Mouse (Mus musculus) cerebellum, postnatal 25 days (tissue): ENCODE data around the gene Abcb1a.

ENCODE experiments used
- DNase-seq, 2 experiments: peaks; one replicate each; pipeline ENCODE4 v3.0.0; 2021; ENCODE audit warnings: mixed read lengths in 2 of 2

Gene Abcb1a

GRCm38 (mm10) chr5:8659911-8660737 lies at the start of gene Abcb1a:
Gene Abcb1a, plus strand, starts transcription at chr5:8660077.
- peak; percentile 17 to 33 for DNase-seq

GRCm38 (mm10) chr5:8622071-8622595 lies 37.7 kb upstream of the Abcb1a start:
- DNase-seq, result peak; percentile 76

GRCm38 (mm10) chr5:8622596-8623231 lies 37.2 kb upstream of the Abcb1a start, which contains the start of gene Rundc3b:
Gene Rundc3b, minus strand, starts transcription at chr5:8622952.
- peak; percentile 96 to 97 for DNase-seq

GRCm38 (mm10) chr5:8632901-8633300 lies 27.0 kb upstream of the Abcb1a start:
- no peak for DNase-seq

- DNase-seq, result no peak
These were observed 25.3 kb upstream of the Abcb1a start for GRCm38 (mm10) chr5:8634489-8634975.

- no peak for DNase-seq
These were observed 11.6 kb upstream of the Abcb1a start for GRCm38 (mm10) chr5:8648300-8648699.

GRCm38 (mm10) chr5:8648774-8649173 lies 11.1 kb upstream of the Abcb1a start:
- no peak for DNase-seq

- DNase-seq, result no peak
These were observed 7.8 kb upstream of the Abcb1a start for GRCm38 (mm10) chr5:8652085-8652484.

- DNase-seq, result no peak
These were observed 868 bp downstream of the Abcb1a start for GRCm38 (mm10) chr5:8660738-8661151.

GRCm38 (mm10) chr5:8664678-8665077 lies 4.8 kb downstream of the Abcb1a start:
- DNase-seq, result no peak

- no peak for DNase-seq
These were observed 8.0 kb downstream of the Abcb1a start for GRCm38 (mm10) chr5:8667758-8668474.

GRCm38 (mm10) chr5:8669606-8670005 lies 9.7 kb downstream of the Abcb1a start:
- no peak for DNase-seq

- no peak for DNase-seq
These were observed 15.5 kb downstream of the Abcb1a start for GRCm38 (mm10) chr5:8675262-8675951.

GRCm38 (mm10) chr5:8675952-8676262 lies 16.0 kb downstream of the Abcb1a start:
- no peak for DNase-seq

- DNase-seq, result no peak
These were observed 21.3 kb downstream of the Abcb1a start for GRCm38 (mm10) chr5:8681166-8681565.

- DNase-seq, result no peak
These were observed 23.8 kb downstream of the Abcb1a start for GRCm38 (mm10) chr5:8683686-8684085.

GRCm38 (mm10) chr5:8686071-8686470 lies 26.2 kb downstream of the Abcb1a start:
- no peak for DNase-seq

- no peak for DNase-seq
These were observed 27.7 kb downstream of the Abcb1a start for GRCm38 (mm10) chr5:8687550-8687949.

- no peak for DNase-seq
These were observed 56.2 kb downstream of the Abcb1a start for GRCm38 (mm10) chr5:8716061-8716460.

- DNase-seq, result no peak
These were observed 59.7 kb downstream of the Abcb1a start for GRCm38 (mm10) chr5:8719556-8719955.

- no peak for DNase-seq
These were observed 62.3 kb downstream of the Abcb1a start for GRCm38 (mm10) chr5:8722224-8722623.

- no peak for DNase-seq
These were observed 63.0 kb downstream of the Abcb1a start for GRCm38 (mm10) chr5:8722867-8723266.

- no peak for DNase-seq
These were observed 67.9 kb downstream of the Abcb1a start for GRCm38 (mm10) chr5:8727760-8728159.
